Mouse (Mus musculus) frontal cortex, postnatal 36 days (tissue): ENCODE data around the gene Nudt1.

Source experiments
- DNase-seq, 2 experiments: peaks; one replicate each; pipeline ENCODE4 v3.0.0; 2022; ENCODE audit warnings: low spot score in 2 of 2

Nudt1 gene

DNA sequence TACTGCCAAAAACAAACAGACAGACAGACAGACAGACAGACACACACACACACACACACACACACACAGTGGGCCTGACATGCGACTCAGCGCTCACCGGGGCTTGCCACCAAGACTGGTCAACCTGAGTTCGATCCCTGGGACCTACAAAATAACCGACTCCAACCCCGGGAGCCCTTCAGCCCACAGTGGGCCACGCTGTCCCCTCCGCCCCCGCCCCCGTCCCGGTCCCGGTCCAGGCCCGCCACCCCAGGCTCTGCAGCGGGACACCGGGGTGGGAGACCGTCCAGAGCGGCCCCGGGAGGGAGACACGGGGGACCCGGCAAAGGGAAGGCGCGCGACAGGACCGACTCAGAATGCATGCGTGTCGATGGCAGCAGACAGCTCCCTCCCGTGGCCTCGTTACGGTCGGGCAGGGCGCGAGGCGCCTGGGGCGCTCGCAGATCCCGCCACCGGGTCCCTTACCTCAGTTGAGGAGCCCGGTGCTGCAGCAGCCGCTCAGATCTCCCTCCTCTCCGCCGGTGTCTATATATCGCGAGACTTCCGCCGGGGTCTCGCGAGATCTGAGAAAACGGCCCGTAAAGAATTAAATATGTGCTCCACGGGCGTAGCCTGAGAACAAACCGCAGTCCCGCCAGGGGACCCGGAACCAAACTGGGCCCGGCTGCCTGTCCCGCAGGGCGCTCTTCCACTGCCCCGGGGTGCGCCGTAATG, at the start of gene Nudt1, which contains the start of gene Mad1l1:
Nudt1 (plus strand) TSS at position 615 of the 714 bp plus-strand sequence.
Mad1l1 (minus strand) TSS at position 511 of the 714 bp plus-strand sequence.
- peak; percentile 83 to 93 for DNase-seq

- no peak for DNase-seq
These were observed 44.7 kb upstream of the Nudt1 start for GRCm38 (mm10) chr5:140276779-140277178.

DNA sequence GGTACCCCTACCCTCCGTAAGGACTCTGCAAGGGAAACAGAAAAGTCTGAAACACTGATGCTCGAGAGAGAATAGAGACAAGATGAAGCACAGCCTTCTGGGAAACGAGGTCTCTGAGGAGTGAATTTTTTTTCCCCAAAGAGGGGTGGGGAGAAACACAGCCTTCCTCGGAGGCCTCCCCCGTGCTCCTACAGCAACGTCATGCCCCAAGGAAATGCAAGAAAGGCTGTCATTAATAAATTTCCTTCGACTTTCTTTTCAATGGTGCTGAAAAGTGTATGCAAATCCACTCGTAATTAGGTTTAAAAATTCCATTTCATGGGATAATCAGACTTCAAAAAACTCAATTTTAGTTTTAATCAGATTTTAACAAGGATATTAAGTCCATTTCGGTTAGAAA, 41.3 kb upstream of the Nudt1 start:
- DNase-seq: no peak

DNA sequence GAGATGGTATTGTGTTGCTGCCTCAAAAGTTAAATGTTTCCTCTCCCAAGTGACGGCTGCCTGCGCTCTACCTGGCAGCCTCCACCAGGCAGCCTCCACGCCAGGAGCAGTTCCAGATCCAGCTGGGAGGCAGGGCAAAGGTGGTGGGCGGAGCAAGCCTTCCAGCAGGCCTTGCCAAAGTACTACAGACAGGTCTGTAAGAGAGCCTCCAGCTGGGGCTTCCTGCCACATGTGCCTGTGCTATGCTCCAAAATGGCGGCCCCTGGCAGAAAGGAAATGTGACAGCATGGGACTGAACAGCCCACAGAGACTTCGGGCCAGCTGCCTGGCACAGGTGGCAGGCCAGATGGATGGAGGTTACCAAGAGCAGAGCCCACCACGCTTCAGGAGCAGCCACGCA, 39.1 kb upstream of the Nudt1 start:
- no peak for DNase-seq

DNA sequence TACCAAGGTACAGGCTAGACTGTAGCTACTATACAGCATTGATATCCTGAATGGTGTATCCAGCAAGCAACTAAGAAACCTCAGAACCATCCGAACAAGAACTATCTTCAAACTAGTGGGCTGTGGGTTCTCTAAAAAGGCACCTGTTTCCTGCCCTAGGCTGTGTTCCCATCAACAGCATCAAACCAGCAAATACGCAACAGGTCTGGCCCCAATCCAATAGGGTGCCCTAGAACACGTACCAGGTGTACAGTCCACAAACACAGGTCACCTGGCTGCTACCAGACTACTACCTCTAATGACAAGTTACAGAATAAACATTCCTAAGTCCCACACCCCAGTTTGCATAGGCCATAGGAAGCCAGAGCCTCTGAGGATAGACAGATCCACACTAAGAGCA, 38.6 kb upstream of the Nudt1 start:
- DNase-seq: no peak

- no peak for DNase-seq
These were observed 37.4 kb upstream of the Nudt1 start for GRCm38 (mm10) chr5:140284011-140284410.

DNA sequence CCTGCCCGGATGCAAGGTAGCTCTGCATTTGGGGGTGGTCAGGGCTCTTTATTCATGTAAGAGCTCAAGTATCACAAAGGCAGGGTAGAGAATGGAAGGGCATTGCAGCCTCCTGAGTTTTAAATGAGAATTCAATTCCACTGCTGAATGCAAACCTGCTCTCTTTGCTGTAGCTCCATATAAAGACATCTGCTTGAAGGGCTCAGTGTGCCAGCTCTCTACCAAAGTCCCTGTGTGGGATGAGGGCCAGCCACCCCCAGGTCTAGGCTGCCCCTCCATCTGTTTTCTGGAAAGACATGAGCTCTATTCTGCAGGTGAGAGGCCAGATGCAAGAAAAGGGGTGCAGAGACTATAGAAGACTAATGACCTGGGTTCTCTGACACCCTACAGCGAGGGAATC, 36.7 kb upstream of the Nudt1 start:
- peak; percentile 11 to 40 for DNase-seq

- DNase-seq: no peak
These were observed 33.2 kb upstream of the Nudt1 start for GRCm38 (mm10) chr5:140288287-140288686.

- no peak for DNase-seq
These were observed 32.3 kb upstream of the Nudt1 start for GRCm38 (mm10) chr5:140289161-140289560.

DNA sequence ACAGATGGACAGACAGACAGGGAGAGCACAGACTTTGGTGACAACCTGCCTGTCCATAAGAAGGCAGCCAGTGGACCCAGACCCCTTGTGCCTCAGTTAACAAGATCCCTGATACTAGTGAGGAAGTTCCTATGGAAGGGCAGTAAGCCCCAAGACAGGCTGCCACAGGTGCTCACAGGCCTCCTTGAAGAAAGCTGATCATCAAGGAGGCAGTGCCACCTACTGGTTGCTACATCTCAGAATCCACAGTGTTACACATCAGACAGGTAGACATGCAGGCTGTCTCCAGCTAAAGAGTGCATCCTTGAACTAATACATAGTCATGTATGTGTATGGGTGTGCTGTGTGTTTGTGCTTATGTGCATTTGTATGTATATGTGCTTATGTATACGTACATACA, 29.3 kb upstream of the Nudt1 start:
- DNase-seq: peak; percentile 47 to 78

- DNase-seq: no peak
These were observed 23.2 kb upstream of the Nudt1 start for GRCm38 (mm10) chr5:140298291-140298690.

GRCm38 (mm10) chr5:140306016-140306415, 15.4 kb upstream of the Nudt1 start:
- no peak for DNase-seq

GRCm38 (mm10) chr5:140307602-140308001, 13.9 kb upstream of the Nudt1 start:
- no peak for DNase-seq

GRCm38 (mm10) chr5:140316716-140317115, 4.7 kb upstream of the Nudt1 start:
- DNase-seq: no peak

DNA sequence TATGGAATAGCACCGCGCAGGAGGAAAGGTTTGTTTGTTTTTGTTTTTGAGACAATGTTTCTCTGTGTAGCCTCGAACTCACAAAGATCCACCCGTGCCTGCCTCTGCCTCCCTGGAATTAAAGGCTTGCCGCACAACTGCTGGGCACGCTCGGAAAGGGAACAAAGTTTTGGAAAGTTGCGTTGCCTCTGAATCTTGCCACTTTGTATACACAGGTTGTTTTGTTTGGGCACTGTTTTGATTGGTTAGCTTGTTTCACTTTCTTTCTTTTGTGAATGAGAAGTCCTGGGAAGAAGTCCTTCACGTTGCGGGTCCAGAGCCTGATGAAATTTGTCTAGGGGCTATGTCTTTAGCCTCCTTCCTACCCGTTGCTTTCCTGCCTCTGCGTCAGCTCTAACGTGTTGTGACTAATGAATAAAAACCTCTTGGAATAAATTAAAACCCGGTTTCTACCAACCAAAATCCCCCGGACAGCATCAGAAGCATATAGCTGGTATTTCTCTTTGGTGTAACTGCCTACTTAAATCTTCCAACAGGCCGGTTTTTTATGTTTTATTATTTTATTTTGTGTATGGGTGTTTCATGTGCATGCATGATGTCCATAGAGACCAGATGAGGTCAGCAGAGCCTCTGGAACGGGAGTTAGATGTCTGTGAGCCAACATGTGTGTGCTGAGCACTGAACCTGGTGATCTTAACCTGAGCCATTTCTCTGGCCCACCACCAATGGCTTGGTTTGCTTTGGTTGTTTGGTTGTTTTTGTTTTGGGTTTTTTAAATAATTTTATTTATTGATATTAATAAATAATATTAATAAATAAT, 510 bp downstream of the Nudt1 start:
- no peak for DNase-seq

GRCm38 (mm10) chr5:140324058-140324457, 2.6 kb downstream of the Nudt1 start:
- DNase-seq: no peak

DNA sequence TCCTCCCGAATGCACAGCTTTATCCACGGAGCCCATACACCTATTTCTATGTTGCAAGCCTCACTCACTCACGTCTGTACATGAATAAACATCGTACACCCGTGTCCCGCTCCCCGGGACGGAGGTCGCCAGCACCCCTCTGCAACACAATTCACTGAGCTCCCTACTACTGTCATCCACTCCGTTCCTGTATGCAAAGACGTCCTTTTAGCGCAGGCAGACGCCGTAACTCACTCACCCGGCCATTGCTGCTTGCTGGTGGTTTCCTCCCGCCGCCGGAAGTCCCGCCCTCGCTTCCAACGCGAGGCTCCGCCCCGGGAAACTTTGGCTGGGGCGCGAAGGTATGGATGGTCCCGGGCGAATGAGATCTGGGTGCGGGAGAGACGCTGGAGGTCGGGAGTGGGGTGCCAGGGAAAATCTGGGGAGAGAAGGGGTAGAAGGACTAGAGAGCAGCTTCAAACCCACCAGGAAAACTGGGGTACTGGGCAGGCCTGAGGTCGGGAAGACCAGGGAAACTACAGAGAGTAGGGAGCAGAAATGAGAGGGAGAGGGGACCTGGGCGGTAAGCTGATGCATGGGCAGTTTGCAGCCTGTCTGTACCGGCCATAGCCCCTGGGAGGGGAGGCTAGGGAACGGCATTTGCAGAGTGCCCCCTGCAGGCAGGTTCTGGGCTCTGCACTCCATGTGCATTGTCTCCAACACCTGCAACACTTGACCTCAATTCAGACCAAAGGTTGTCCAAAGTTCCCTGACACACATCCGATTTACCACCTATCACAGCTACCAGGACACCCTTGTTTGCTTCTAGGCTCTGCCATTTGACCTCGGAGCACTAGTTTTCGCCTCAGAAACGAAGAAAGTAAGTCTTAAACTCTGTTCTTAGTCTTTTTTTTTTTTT, 10.4 kb downstream of the Nudt1 start, which contains the start of gene Mrm2:
Mrm2 (minus strand) TSS at position 284 of the 898 bp plus-strand sequence.
- DNase-seq: peak; percentile 69 to 77

DNA sequence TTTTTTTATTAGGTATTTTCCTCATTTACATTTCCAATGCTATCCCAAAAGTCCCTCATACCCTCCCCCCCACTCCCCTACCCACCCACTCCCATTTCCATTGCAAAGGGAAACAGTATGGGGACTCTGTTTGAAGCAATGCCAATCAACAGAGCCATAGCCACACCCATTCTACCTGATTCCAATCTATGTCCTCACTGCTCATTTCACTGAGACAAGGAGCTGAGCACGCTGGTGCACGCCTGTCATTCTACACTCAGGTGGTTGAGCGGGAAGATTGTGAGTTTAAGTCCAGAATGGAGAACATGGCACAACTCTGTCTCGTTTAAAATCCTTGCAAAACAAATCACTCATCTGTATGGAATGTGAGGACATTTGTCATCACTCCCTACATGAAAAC, 11.1 kb downstream of the Nudt1 start:
- DNase-seq: no peak

- no peak for DNase-seq
These were observed 12.2 kb downstream of the Nudt1 start for GRCm38 (mm10) chr5:140333631-140334030.

DNA sequence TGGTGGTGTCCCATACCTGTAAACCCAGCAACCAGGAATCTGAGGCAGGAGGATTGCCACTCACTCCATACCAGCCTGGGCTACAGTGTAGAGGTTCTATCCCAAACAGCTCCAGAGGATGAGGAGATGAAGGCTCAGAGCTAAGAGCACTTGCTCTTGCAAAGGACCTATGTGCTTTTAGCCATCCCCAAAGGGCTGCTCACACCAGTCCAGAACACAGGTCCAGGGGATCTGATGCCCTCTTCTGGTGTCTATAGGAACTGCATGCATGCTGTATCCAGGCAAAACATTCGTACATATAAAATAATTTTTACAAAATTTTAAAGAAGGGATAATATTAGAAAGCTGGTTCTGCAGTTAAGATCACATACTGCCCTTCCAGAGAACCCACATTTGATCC, 15.2 kb downstream of the Nudt1 start:
- DNase-seq: peak; percentile 10 to 12

GRCm38 (mm10) chr5:140338779-140339178, 17.3 kb downstream of the Nudt1 start:
- DNase-seq: no peak

DNA sequence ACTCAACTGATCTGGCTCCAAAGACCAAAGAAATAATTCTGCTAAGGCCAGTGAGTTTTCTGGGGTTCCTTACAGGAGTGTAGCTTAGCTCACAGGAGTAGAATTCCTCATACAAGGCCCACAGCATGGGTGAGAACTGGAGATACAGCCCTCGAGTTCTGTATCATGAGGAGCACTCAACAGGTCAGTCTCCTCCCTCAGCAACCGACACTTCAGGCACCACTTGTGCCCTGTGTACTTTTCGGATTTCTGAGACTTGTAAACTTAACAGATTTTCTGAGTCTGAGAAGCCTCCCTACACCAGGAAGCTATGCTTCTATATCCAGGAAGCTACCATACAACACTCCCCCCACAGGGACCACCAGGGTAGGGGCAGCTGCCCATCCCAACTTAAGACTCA, 18.4 kb downstream of the Nudt1 start:
- no peak for DNase-seq
